Mouse (Mus musculus) small intestine, adult 2 months (tissue): ENCODE data around the gene Lmbr1. TPM values are rescaled to one million over a fixed set of nuclear protein-coding genes. Genes with fewer than 3 reads are reported as not detected.

Experiments
- H3K27ac ChIP-seq: fragments of 200-500 bp; 2 replicates; pipeline ENCODE4 v1.5.1; 2012; ENCODE audit warnings: low read depth, low read length, control low read depth, inconsistent platforms; ENCODE audit not compliant: insufficient read depth
- H3K27me3 ChIP-seq: fragments of 200-500 bp; 2 replicates; pipeline ENCODE4 v1.6.1; 2012; ENCODE audit warnings: mild to moderate bottlenecking, moderate library complexity, low read length, inconsistent platforms; ENCODE audit not compliant: control insufficient read depth, insufficient read depth
- H3K36me3 ChIP-seq: fragments of 200-500 bp; 2 replicates; pipeline ENCODE4 v1.6.1; 2012; ENCODE audit warnings: mild to moderate bottlenecking, low read length, control low read depth, inconsistent platforms; ENCODE audit not compliant: control insufficient read depth, insufficient read depth
- H3K4me1 ChIP-seq: fragments of 200-500 bp; 2 replicates; pipeline ENCODE4 v1.6.1; 2012; ENCODE audit warnings: low read length, inconsistent platforms, mixed read lengths; ENCODE audit not compliant: control insufficient read depth, insufficient read depth, insufficient read length
- H3K4me3 ChIP-seq: fragments of 200-500 bp; 2 replicates; pipeline ENCODE4 v1.5.1; 2012; ENCODE audit warnings: low read depth, mild to moderate bottlenecking, control low read depth, inconsistent platforms, low read length, moderate library complexity
- CTCF ChIP-seq: fragments of 200-500 bp; IDR thresholded peaks from 2 replicates; pipeline ENCODE4 v1.5.1; 2012; ENCODE audit warnings: low read depth, mild to moderate bottlenecking, control low read depth, inconsistent platforms, low read length, moderate library complexity, mixed read lengths; ENCODE audit not compliant: insufficient replicate concordance, insufficient read length; ENCODE audit errors: extremely low read depth
- POLR2A ChIP-seq: fragments of 200-500 bp; IDR thresholded peaks from 2 replicates; pipeline ENCODE4 v1.6.1; 2012; ENCODE audit warnings: low read depth, mild to moderate bottlenecking, control low read depth, inconsistent platforms, low read length, moderate library complexity
- WGBS: fragments of 180-500 bp; shearing (Covaris S2); methylation state at CpG from one replicate; pipeline ENCODE4 v1.1.7; 2018; 5-methylcytosine and 5-hydroxymethylcytosine counted together
- polyA plus RNA-seq: library from polyadenylated mRNA; depleted of rRNA; stranded (reverse); fragments of >200 nt; gene quantifications from 2 replicates; pipeline ENCODE4 v1.2.3, GENCODE M21; 2012

The Lmbr1 gene
- polyA plus RNA-seq, 1 experiment, result 1.5 TPM

DNA sequence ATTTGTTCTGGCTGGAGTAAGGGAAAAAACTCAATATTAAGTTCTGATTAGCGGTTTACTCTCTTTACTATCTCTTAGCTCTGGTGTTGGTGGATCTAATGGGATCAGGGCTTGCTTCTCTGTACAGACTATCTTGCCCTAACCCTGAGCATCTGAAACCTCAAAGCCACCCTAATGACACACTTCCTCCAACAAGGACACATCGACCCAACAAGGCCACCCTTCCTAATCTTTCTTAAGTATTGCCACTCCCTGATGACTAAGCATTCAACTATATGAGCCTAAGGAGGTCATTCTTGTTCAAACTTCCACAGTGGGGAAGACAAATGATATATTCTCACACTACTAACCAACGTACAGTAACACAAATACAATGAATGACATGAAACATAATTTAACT is 69.0 kb downstream of the Lmbr1 start:
- no peak overlapping the region for H3K4me3 ChIP-seq
- no peak for TF ChIP-seq CTCF
- no peak for TF ChIP-seq POLR2A
- H3K4me1 ChIP-seq, result no peaks in the 10 kb centered on the region; the same call in 1 of the 2 replicates
- no peak overlapping the region for H3K27ac ChIP-seq
- WGBS, result 56% methylated on average over 3 of the region's 3 CpGs
- no peaks in the 10 kb centered on the region for H3K36me3 ChIP-seq
- H3K27me3 ChIP-seq, result no peaks in the 10 kb centered on the region

DNA sequence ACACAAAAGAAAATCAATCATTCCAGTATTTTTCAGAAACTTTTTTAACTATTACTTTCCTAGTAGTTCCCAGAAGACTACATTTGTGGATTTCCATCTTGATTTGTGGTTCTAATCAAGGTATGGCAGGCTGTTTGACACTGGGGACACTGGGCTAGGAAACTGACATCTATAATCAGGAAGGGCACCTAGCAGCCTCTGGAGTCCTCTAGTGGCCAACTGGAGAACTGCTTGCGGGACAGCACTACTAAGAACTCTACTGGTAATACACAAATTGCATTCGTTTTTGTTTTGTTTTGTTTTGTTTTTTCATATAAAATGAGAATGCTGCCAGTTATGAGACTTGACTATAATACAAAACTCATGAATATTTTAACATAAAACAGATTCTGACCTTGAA is 85.0 kb downstream of the Lmbr1 start:
- TF ChIP-seq CTCF, result peak; percentile 81; the same call in 1 of the 2 replicates
- TF ChIP-seq POLR2A, result no peak
- peaks cover 8% of the 10 kb centered on the region for H3K36me3 ChIP-seq
- WGBS, result 18% methylated on average over 2 of the region's 2 CpGs
- H3K4me3 ChIP-seq, result no peak overlapping the region
- H3K27ac ChIP-seq, result no peak overlapping the region
- H3K4me1 ChIP-seq, result no peaks in the 10 kb centered on the region
- no peaks in the 10 kb centered on the region for H3K27me3 ChIP-seq

DNA sequence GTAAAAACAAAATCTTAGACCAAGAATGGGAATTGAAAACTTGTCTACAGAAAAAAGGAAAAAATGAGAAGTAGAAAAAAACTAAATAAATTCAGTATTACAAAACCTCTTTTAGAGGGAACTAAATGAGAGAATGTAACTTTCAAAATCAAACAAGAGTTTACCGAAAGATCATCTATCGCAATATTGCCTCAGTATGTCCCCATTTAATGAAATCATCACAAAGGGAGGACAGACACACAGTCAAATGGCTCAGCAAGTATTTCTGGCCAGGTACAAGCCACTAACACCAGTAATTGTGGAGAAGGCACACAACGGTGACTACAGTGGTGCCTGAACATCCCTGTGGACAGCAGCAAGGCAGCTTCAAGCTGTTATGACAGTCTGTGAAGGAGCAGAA is 88.1 kb downstream of the Lmbr1 start:
- H3K27me3 ChIP-seq, result no peaks in the 10 kb centered on the region
- H3K4me3 ChIP-seq, result no peak overlapping the region
- no peak overlapping the region for H3K27ac ChIP-seq
- 86% methylated on average over 3 of the region's 3 CpGs for WGBS
- no peaks in the 10 kb centered on the region for H3K4me1 ChIP-seq
- H3K36me3 ChIP-seq, result peaks cover 11% of the 10 kb centered on the region
- TF ChIP-seq CTCF, result no peak
- TF ChIP-seq POLR2A, result no peak

DNA sequence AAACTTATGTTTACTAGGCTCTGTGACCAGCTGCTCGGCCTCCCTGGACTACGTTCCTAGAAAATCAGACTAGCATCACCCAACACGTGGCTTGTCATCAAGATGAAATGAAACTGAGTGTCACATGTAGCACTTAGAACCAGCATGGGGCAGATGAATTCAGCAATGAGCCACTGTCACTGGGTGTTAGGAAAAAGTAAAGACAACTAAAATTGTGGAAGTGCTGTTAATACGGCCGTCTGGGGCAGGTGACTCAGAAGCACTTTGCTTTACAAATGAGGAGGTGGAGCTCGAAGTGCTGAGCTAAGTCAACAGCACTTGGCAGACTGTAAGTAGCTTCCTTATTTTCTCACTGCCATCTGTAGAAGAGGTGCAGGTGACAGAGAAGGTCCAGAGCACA is 88.5 kb downstream of the Lmbr1 start:
- no peak for TF ChIP-seq CTCF
- no peak for TF ChIP-seq POLR2A
- Histone ChIP-seq H3K4me1 (no peaks in the 10 kb centered on the region), H3K27ac (no peak overlapping the region), H3K4me3 (no peak overlapping the region), H3K27me3 (no peaks in the 10 kb centered on the region), H3K36me3 (peaks cover 11% of the 10 kb centered on the region)
- WGBS, result 46% methylated on average over 6 of the region's 6 CpGs

DNA sequence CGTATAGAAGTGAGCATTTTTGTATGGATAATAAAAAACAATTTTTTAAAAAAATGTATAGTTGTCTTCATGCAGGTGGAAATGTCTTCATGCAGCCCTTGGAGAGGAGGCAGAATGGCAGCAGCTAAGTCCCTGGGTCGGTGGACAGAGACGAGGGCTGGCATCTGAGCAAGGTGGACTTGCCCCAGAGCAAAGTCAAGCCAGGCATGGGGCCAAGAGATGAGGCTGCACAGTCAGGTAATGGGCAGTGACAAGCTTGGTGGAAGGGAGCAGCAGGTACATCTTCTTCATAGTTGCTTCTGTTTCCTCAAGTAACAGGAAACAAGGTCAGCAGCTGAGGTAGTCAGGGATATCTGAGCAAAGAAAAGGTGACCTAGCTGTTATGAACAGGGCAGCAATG is 97.1 kb downstream of the Lmbr1 start:
- no peaks in the 10 kb centered on the region for H3K36me3 ChIP-seq
- H3K4me3 ChIP-seq, result no peak overlapping the region
- TF ChIP-seq POLR2A, result no peak
- TF ChIP-seq CTCF, result no peak
- no peaks in the 10 kb centered on the region for H3K4me1 ChIP-seq
- H3K27ac ChIP-seq, result no peak overlapping the region
- 66% methylated on average over 3 of the region's 3 CpGs for WGBS
- H3K27me3 ChIP-seq, result no peaks in the 10 kb centered on the region

DNA sequence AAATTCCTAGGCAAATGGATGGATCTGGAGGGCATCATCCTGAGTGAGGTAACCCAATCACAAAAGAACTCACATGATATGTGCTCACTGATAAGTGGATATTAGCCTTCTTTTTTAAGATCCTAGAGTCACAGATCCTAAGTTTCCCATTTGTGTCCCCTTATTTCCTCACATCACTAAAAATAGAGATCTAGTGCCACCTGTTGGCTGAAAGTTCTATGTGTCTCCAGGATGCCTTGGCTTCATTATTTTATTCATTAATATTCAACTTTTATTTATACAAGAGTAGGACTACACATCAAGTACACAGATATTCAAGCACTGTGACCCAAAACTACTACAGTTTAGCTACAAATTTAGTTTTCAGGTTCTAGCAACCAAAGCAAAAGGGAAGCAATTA is 103.4 kb downstream of the Lmbr1 start:
- no peaks in the 10 kb centered on the region for H3K4me1 ChIP-seq
- no peak for TF ChIP-seq CTCF
- H3K4me3 ChIP-seq, result no peak overlapping the region
- H3K36me3 ChIP-seq, result no peaks in the 10 kb centered on the region
- H3K27me3 ChIP-seq, result no peaks in the 10 kb centered on the region
- no peak overlapping the region for H3K27ac ChIP-seq

DNA sequence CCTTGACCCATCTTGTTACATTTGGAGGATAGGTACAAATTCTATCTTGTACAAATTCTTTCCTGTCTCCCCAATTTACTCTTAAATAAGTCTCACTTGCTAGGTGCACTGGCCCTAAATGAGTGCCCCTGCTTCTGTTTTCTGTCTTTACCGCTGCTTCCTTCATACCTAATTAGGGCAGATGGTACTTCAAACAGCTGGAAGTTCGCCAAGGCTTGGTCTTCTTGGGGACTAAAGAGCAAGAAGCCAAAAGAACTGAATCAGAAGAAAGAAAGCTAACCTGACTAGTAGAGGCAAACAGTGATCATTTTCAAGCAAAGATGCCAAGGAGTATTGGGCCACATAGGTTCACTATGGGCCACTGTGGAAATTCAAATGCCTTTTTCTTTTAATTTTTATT is 104.8 kb downstream of the Lmbr1 start:
- Histone ChIP-seq H3K36me3 (no peaks in the 10 kb centered on the region), H3K4me3 (no peak overlapping the region)

DNA sequence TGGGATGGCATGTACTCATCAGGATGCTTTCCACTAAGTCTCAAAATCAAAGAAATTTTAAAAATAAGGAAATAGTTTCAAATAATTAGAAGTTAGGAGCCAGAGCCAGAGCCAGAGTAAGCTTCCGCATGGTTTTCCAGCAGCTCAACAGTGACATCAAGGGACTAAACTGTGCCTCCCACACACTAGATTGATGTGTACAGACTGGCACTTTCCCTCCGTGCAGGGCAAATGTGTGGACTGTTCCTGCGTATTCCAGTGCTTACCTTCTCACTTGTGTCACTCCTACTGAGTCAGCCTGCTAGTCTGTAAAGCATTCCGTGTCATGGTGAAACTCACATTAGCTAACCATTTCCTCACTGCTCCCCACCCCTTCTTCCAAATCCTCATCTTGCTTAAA is 107.3 kb downstream of the Lmbr1 start:
- no peak overlapping the region for H3K27ac ChIP-seq
- H3K4me3 ChIP-seq, result no peak overlapping the region
- WGBS, result 56% methylated on average over 4 of the region's 4 CpGs
- TF ChIP-seq CTCF (no peak), POLR2A (no peak)
- H3K36me3 ChIP-seq, result no peaks in the 10 kb centered on the region
- H3K4me1 ChIP-seq, result no peaks in the 10 kb centered on the region
- no peaks in the 10 kb centered on the region for H3K27me3 ChIP-seq

More for the DNA sequence above, 104.8 kb downstream of the Lmbr1 start:
- no peak for TF ChIP-seq CTCF
- no peak for TF ChIP-seq POLR2A
- H3K4me1 ChIP-seq, result no peaks in the 10 kb centered on the region
- 72% methylated on average over 2 of the region's 2 CpGs for WGBS
- H3K27ac ChIP-seq, result no peak overlapping the region
- no peaks in the 10 kb centered on the region for H3K27me3 ChIP-seq
